Mouse (Mus musculus): Measurements from ENCODE around the gene Ebf3.

- TF ChIP-seq CTCF (IDR thresholded peaks at IDR 0.05; ENCODE audit: control insufficient read depth, insufficient read depth, low read length) (no peak), POLR2A (IDR thresholded peaks at IDR 0.05; ENCODE audit: borderline replicate concordance, control insufficient read depth, low read depth, low read length) (no peak)
Measured at GRCm38 (mm10) chr7:137318383-137318775, 4.1 kb upstream of the Ebf3 start.

All from bone marrow, adult 2 months (tissue).